Mouse (Mus musculus): ENCODE results near the gene March6.

Gene March6

GRCm38 (mm10) chr15:31530659-31531445, at the start of gene March6:
March6 (minus strand) TSS chr15:31531053.
- no peaks in the 10 kb centered on the region for H3K36me3 ChIP-seq (ENCODE audit: control insufficient read depth, insufficient read depth, low read length, poor library complexity, severe bottlenecking)
- peak; percentile 92 for DNase-seq (ENCODE audit: low read depth, low spot score)
- no peaks in the 10 kb centered on the region for H3K27me3 ChIP-seq (ENCODE audit: control insufficient read depth, insufficient read depth, low read length, poor library complexity, severe bottlenecking)

- no peaks in the 10 kb centered on the region for H3K36me3 ChIP-seq (ENCODE audit: control insufficient read depth, insufficient read depth, low read length, poor library complexity, severe bottlenecking)
- H3K27me3 ChIP-seq (ENCODE audit: control insufficient read depth, insufficient read depth, low read length, poor library complexity, severe bottlenecking) = no peaks in the 10 kb centered on the region
- DNase-seq (ENCODE audit: low read depth, low spot score) = no peak
These were observed 45.2 kb upstream of the March6 start for GRCm38 (mm10) chr15:31576076-31576475.

- no peak for DNase-seq (ENCODE audit: low read depth, low spot score)
- Histone ChIP-seq H3K36me3 (ENCODE audit: control insufficient read depth, insufficient read depth, low read length, poor library complexity, severe bottlenecking) (no peaks in the 10 kb centered on the region), H3K27me3 (ENCODE audit: control insufficient read depth, insufficient read depth, low read length, poor library complexity, severe bottlenecking) (no peaks in the 10 kb centered on the region)
These were observed 42.8 kb upstream of the March6 start for GRCm38 (mm10) chr15:31573692-31574091.

GRCm38 (mm10) chr15:31573287-31573686, 42.4 kb upstream of the March6 start:
- no peak for DNase-seq (ENCODE audit: low read depth, low spot score)
- H3K27me3 ChIP-seq (ENCODE audit: control insufficient read depth, insufficient read depth, low read length, poor library complexity, severe bottlenecking) = no peaks in the 10 kb centered on the region
- H3K36me3 ChIP-seq (ENCODE audit: control insufficient read depth, insufficient read depth, low read length, poor library complexity, severe bottlenecking) = no peaks in the 10 kb centered on the region

GRCm38 (mm10) chr15:31571906-31572722, 41.3 kb upstream of the March6 start:
- Histone ChIP-seq H3K27me3 (ENCODE audit: control insufficient read depth, insufficient read depth, low read length, poor library complexity, severe bottlenecking) (no peaks in the 10 kb centered on the region), H3K36me3 (ENCODE audit: control insufficient read depth, insufficient read depth, low read length, poor library complexity, severe bottlenecking) (no peaks in the 10 kb centered on the region)
- DNase-seq (ENCODE audit: low read depth, low spot score) = peak; percentile 66

GRCm38 (mm10) chr15:31570959-31571358, 40.1 kb upstream of the March6 start:
- H3K36me3 ChIP-seq (ENCODE audit: control insufficient read depth, insufficient read depth, low read length, poor library complexity, severe bottlenecking) = no peaks in the 10 kb centered on the region
- DNase-seq (ENCODE audit: low read depth, low spot score) = no peak
- no peaks in the 10 kb centered on the region for H3K27me3 ChIP-seq (ENCODE audit: control insufficient read depth, insufficient read depth, low read length, poor library complexity, severe bottlenecking)

GRCm38 (mm10) chr15:31569325-31570022, 38.6 kb upstream of the March6 start:
- Histone ChIP-seq H3K27me3 (ENCODE audit: control insufficient read depth, insufficient read depth, low read length, poor library complexity, severe bottlenecking) (no peaks in the 10 kb centered on the region), H3K36me3 (ENCODE audit: control insufficient read depth, insufficient read depth, low read length, poor library complexity, severe bottlenecking) (no peaks in the 10 kb centered on the region)
- DNase-seq (ENCODE audit: low read depth, low spot score) = no peak

GRCm38 (mm10) chr15:31568581-31568996, 37.7 kb upstream of the March6 start:
- Histone ChIP-seq H3K27me3 (ENCODE audit: control insufficient read depth, insufficient read depth, low read length, poor library complexity, severe bottlenecking) (no peaks in the 10 kb centered on the region), H3K36me3 (ENCODE audit: control insufficient read depth, insufficient read depth, low read length, poor library complexity, severe bottlenecking) (no peaks in the 10 kb centered on the region)
- no peak for DNase-seq (ENCODE audit: low read depth, low spot score)

GRCm38 (mm10) chr15:31567431-31567830, 36.6 kb upstream of the March6 start:
- H3K27me3 ChIP-seq (ENCODE audit: control insufficient read depth, insufficient read depth, low read length, poor library complexity, severe bottlenecking) = no peaks in the 10 kb centered on the region
- no peaks in the 10 kb centered on the region for H3K36me3 ChIP-seq (ENCODE audit: control insufficient read depth, insufficient read depth, low read length, poor library complexity, severe bottlenecking)
- no peak for DNase-seq (ENCODE audit: low read depth, low spot score)

- Histone ChIP-seq H3K27me3 (ENCODE audit: control insufficient read depth, insufficient read depth, low read length, poor library complexity, severe bottlenecking) (no peaks in the 10 kb centered on the region), H3K36me3 (ENCODE audit: control insufficient read depth, insufficient read depth, low read length, poor library complexity, severe bottlenecking) (no peaks in the 10 kb centered on the region)
- DNase-seq (ENCODE audit: low read depth, low spot score) = no peak
These were observed 34.9 kb upstream of the March6 start for GRCm38 (mm10) chr15:31565786-31566185.

GRCm38 (mm10) chr15:31565184-31565583, 34.3 kb upstream of the March6 start, which contains the start of gene Cmbl:
Cmbl (plus strand) TSS chr15:31565389.
- H3K27me3 ChIP-seq (ENCODE audit: control insufficient read depth, insufficient read depth, low read length, poor library complexity, severe bottlenecking) = no peaks in the 10 kb centered on the region
- no peak for DNase-seq (ENCODE audit: low read depth, low spot score)
- H3K36me3 ChIP-seq (ENCODE audit: control insufficient read depth, insufficient read depth, low read length, poor library complexity, severe bottlenecking) = no peaks in the 10 kb centered on the region

GRCm38 (mm10) chr15:31563577-31564546, 33.0 kb upstream of the March6 start:
- no peak for DNase-seq (ENCODE audit: low read depth, low spot score)
- Histone ChIP-seq H3K36me3 (ENCODE audit: control insufficient read depth, insufficient read depth, low read length, poor library complexity, severe bottlenecking) (no peaks in the 10 kb centered on the region), H3K27me3 (ENCODE audit: control insufficient read depth, insufficient read depth, low read length, poor library complexity, severe bottlenecking) (no peaks in the 10 kb centered on the region)

GRCm38 (mm10) chr15:31562847-31563246, 32.0 kb upstream of the March6 start:
- H3K27me3 ChIP-seq (ENCODE audit: control insufficient read depth, insufficient read depth, low read length, poor library complexity, severe bottlenecking) = no peaks in the 10 kb centered on the region
- DNase-seq (ENCODE audit: low read depth, low spot score) = no peak
- no peaks in the 10 kb centered on the region for H3K36me3 ChIP-seq (ENCODE audit: control insufficient read depth, insufficient read depth, low read length, poor library complexity, severe bottlenecking)

- DNase-seq (ENCODE audit: low read depth, low spot score) = no peak
- no peaks in the 10 kb centered on the region for H3K27me3 ChIP-seq (ENCODE audit: control insufficient read depth, insufficient read depth, low read length, poor library complexity, severe bottlenecking)
- H3K36me3 ChIP-seq (ENCODE audit: control insufficient read depth, insufficient read depth, low read length, poor library complexity, severe bottlenecking) = no peaks in the 10 kb centered on the region
These were observed 31.1 kb upstream of the March6 start for GRCm38 (mm10) chr15:31561976-31562375.
